27 mouse cellular contexts compared by ENCODE assay signal in the genomic region with DNA sequence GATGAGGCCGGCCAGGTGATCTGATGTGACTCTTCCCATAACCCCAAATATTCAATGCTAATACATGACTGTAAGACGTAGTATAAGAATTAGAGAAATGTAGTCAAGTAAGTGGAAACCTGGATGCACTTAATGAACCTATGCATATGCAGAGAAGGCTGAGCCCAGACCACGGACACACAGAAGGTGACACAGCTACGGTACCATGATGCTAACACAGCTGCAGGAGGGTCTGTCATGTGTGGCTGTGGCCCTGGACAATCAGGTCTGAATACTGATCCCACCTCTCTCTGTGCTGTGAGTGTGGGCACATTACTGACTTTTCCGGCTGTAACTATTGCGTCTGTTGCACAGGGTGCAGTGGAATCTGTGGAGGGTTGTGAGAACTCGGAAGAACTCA.
"Had no signal": no experiment of that assay in that cellular context is flagged by ENCODE, and none has a peak within 500 bp of the region (broad histone marks: within the 10 kb centered on the region; RNA-seq: fewer than 3 reads in every experiment).

No protein-coding gene starts in this region.

- H3K4me2 ChIP-seq: limb, embryonic 12.5 days; limb, embryonic 13.5 days; limb, embryonic 15.5 days; liver, embryonic 11.5 days; liver, embryonic 12.5 days; liver, embryonic 13.5 days; liver, embryonic 15.5 days; lung, embryonic 14.5 days; lung, embryonic 15.5 days; midbrain, embryonic 11.5 days; midbrain, embryonic 12.5 days; midbrain, embryonic 13.5 days; midbrain, embryonic 15.5 days; neural tube, embryonic 12.5 days had no signal

- DNase-seq: left cerebral cortex, postnatal 4 days; liver; liver, embryonic 13.5 days; liver, postnatal 0 days; lung, adult 18-20 months; lung, adult 2 months; lung, embryonic 14.5 days; lung, postnatal 10 days; lung, postnatal 14 days; lung, postnatal 36 days; lung, postnatal 4 days; midbrain, embryonic 14.5 days had no signal

- H3K27me3 ChIP-seq: limb, embryonic 12.5 days; limb, embryonic 13.5 days; limb, embryonic 15.5 days; liver, embryonic 12.5 days; liver, embryonic 13.5 days; liver, embryonic 15.5 days; lung, embryonic 15.5 days; megakaryocyte, embryonic 14.5 days; midbrain, embryonic 12.5 days; midbrain, embryonic 13.5 days; midbrain, embryonic 15.5 days; neural tube, embryonic 12.5 days had no signal

- H3K4me3 ChIP-seq: limb, embryonic 10.5 days; limb, embryonic 12.5 days; limb, embryonic 13.5 days; limb, embryonic 15.5 days; liver, embryonic 12.5 days; liver, embryonic 13.5 days; liver, embryonic 15.5 days; lung, embryonic 15.5 days; megakaryocyte, embryonic 14.5 days; midbrain, embryonic 10.5 days; midbrain, embryonic 12.5 days; midbrain, embryonic 13.5 days; midbrain, embryonic 15.5 days; neural tube, embryonic 12.5 days had no signal
